Mouse (Mus musculus): ENCODE results near the gene Cox7a2l. TPM values are rescaled to one million over a fixed set of nuclear protein-coding genes. Genes with fewer than 3 reads are reported as not detected.

Gene Cox7a2l
- polyA plus RNA-seq, 1 experiment = 298 TPM

DNA sequence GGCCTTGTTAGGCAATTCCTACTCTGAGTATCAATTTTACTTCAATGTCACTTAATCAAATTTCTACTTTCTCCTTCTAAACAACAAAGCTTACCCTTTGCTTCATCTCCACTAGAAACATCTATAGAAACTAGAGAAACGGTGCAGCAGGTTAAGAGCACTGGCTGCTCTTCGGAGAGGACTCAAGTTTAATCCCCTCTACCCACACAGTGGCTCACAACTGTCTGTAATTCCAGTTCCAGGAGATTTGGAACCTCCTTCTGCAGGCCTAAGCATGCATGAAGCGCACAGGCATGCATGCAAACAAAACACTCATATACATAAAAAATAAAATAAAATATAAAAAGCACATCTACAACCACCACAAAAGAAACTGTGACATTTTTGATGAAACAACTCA, 5.0 kb downstream of the Cox7a2l start:
- H3K4me2 ChIP-seq (ENCODE audit: low read depth) = peak overlapping the region; percentile 100
- H3ac ChIP-seq (ENCODE audit: control insufficient read depth, insufficient read length) = no peak overlapping the region
- peaks cover 68% of the 10 kb centered on the region for H3K79me2 ChIP-seq (ENCODE audit: control insufficient read depth, insufficient read depth)
- H3K27me3 ChIP-seq (ENCODE audit: control insufficient read depth, insufficient read depth, insufficient read length) = no peaks in the 10 kb centered on the region
- peak overlapping the region; percentile 97 for H3K4me3 ChIP-seq
- no peaks in the 10 kb centered on the region for H3K36me3 ChIP-seq (ENCODE audit: control insufficient read depth, insufficient read depth)
- TF ChIP-seq TCF12 (IDR thresholded peaks at IDR 0.05; ENCODE audit: insufficient read depth, poor library complexity, severe bottlenecking) (no peak), MYOG (IDR thresholded peaks at IDR 0.05; ENCODE audit: control insufficient read depth in 1 of 3, insufficient read depth in 1 of 3, insufficient read length in 2 of 3, low read depth in 2 of 3) (no peak), USF1 (IDR thresholded peaks at IDR 0.05; ENCODE audit: low read depth) (no peak)

DNA sequence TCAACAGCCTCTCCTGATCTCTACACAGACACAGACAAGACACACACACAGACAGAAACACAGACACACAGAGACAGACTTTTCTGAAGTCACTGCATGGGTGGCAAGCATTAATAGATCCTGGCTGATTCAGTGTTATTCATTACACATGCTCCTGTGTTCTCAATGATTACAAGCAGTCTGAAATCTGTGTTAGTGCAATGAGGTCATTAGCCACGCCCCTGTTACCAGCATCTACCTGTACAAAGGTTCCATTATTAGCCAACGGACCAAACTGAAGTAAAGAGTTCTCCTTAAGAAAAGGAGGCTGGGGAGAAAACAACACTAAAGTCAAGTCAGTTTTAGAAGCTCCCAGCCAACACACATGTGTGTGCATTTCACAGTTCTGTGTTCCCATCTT, 13.4 kb downstream of the Cox7a2l start:
- Histone ChIP-seq H3K4me3 (no peak overlapping the region), H3ac (ENCODE audit: control insufficient read depth, insufficient read length) (no peak overlapping the region), H3K27me3 (ENCODE audit: control insufficient read depth, insufficient read depth, insufficient read length) (no peaks in the 10 kb centered on the region), H3K4me2 (ENCODE audit: low read depth) (no peak overlapping the region), H3K79me2 (ENCODE audit: control insufficient read depth, insufficient read depth) (peaks cover 40% of the 10 kb centered on the region), H3K36me3 (ENCODE audit: control insufficient read depth, insufficient read depth) (peaks cover 20% of the 10 kb centered on the region)
- TF ChIP-seq POLR2AphosphoS2 (IDR thresholded peaks at IDR 0.05; ENCODE audit: insufficient read length, low read depth) (no peak), TCF3 (IDR thresholded peaks at IDR 0.05; ENCODE audit: insufficient read length, low read depth) (no peak), TCF12 (IDR thresholded peaks at IDR 0.05; ENCODE audit: insufficient read depth, poor library complexity, severe bottlenecking) (no peak), SRF (IDR thresholded peaks at IDR 0.05; ENCODE audit: control insufficient read depth, insufficient read length, low read depth) (no peak), REST (IDR thresholded peaks at IDR 0.05; ENCODE audit: insufficient read depth, insufficient read length) (no peak), CEBPB (IDR thresholded peaks at IDR 0.05; ENCODE audit: insufficient read depth, poor library complexity, severe bottlenecking) (no peak), POLR2A (IDR thresholded peaks at IDR 0.05; ENCODE audit: insufficient read length, low read depth) (no peak), MYOD1 (IDR thresholded peaks at IDR 0.05; ENCODE audit: control insufficient read depth in 1 of 3, insufficient read length in 2 of 3, low read depth in 2 of 3) (no peak), MAX (IDR thresholded peaks at IDR 0.05; ENCODE audit: low read depth) (no peak), MYOG (IDR thresholded peaks at IDR 0.05; ENCODE audit: control insufficient read depth in 1 of 3, insufficient read depth in 1 of 3, insufficient read length in 2 of 3, low read depth in 2 of 3) (no peak), E2F4 (IDR thresholded peaks at IDR 0.05; ENCODE audit: insufficient read depth) (no peak), USF1 (IDR thresholded peaks at IDR 0.05; ENCODE audit: low read depth) (no peak)

DNA sequence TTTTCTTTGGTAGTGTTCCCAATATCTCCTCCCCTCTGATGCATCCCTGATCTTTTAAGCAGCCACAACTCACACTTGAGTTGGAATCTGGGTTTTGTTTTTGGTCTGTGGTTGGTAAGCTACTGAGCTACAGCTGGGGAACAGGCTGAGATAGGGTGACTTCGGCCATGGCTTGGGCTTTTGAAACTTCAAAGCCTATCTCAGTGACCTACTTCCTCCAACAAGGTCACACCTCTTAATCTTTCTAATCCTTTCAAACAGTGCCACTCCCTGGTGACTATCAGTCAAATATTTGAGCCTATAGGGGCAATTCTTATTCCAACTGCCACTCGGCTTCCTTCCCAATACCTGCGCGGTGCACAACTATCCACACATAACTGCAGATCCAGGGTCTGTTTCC, 17.4 kb downstream of the Cox7a2l start:
- no peak overlapping the region for H3K4me2 ChIP-seq (ENCODE audit: low read depth)
- no peak overlapping the region for H3ac ChIP-seq (ENCODE audit: control insufficient read depth, insufficient read length)
- H3K4me3 ChIP-seq = no peak overlapping the region
- no peak for TF ChIP-seq CEBPB (IDR thresholded peaks at IDR 0.05; ENCODE audit: insufficient read depth, poor library complexity, severe bottlenecking)
- TF ChIP-seq USF1 (IDR thresholded peaks at IDR 0.05; ENCODE audit: low read depth) = no peak
- no peak for TF ChIP-seq MYOD1 (IDR thresholded peaks at IDR 0.05; ENCODE audit: control insufficient read depth in 1 of 3, insufficient read length in 2 of 3, low read depth in 2 of 3)
- no peaks in the 10 kb centered on the region for H3K27me3 ChIP-seq (ENCODE audit: control insufficient read depth, insufficient read depth, insufficient read length)
- peaks cover 2% of the 10 kb centered on the region for H3K79me2 ChIP-seq (ENCODE audit: control insufficient read depth, insufficient read depth)
- peaks cover 28% of the 10 kb centered on the region for H3K36me3 ChIP-seq (ENCODE audit: control insufficient read depth, insufficient read depth)

DNA sequence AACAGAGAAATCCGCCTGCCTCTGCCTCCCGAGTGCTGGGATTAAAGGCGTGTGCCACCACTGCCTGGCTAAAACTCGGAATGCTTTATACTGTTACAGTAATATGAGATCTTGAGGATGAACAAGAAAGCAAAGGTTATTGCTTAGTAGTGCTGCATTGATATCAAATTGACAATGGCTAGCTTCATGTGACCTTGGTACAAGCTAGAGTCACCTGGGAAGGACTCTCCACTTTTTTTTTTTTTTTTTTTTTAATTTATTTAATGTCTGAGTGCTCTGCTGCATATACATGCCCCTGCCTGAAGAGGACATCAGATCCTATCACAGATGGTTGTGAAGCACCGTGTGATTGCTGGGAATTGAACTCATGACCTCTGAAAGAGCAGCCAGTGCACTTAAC, 18.2 kb downstream of the Cox7a2l start:
- peaks cover 28% of the 10 kb centered on the region for H3K36me3 ChIP-seq (ENCODE audit: control insufficient read depth, insufficient read depth)
- H3K79me2 ChIP-seq (ENCODE audit: control insufficient read depth, insufficient read depth) = no peaks in the 10 kb centered on the region
- TF ChIP-seq TCF12 (IDR thresholded peaks at IDR 0.05; ENCODE audit: insufficient read depth, poor library complexity, severe bottlenecking) (no peak), MYOD1 (IDR thresholded peaks at IDR 0.05; ENCODE audit: control insufficient read depth in 1 of 3, insufficient read length in 2 of 3, low read depth in 2 of 3) (no peak), MAX (IDR thresholded peaks at IDR 0.05; ENCODE audit: low read depth) (no peak)
- no peak overlapping the region for H3K4me2 ChIP-seq (ENCODE audit: low read depth)
- no peaks in the 10 kb centered on the region for H3K27me3 ChIP-seq (ENCODE audit: control insufficient read depth, insufficient read depth, insufficient read length)
- no peak overlapping the region for H3K4me3 ChIP-seq
- H3ac ChIP-seq (ENCODE audit: control insufficient read depth, insufficient read length) = no peak overlapping the region

DNA sequence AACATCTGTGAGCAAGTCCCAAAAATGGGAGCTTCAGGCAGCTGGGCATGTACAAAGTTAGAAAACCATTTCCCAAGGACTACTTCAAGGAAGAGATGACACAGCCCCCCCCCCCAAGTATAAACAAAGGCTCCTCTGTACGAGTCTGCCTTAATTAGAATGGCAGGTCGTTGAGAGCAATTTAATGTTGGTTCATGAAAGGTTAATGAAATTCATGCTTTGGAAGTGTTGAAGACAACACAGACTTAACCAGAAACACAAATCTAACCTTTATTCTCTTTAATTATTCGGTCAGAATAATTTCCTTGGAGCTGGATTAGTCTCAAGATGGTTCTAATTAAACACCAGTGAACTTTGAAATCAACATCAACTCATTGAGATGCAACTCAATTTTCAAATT, 29.4 kb downstream of the Cox7a2l start:
- Histone ChIP-seq H3ac (ENCODE audit: control insufficient read depth, insufficient read length) (no peak overlapping the region), H3K79me2 (ENCODE audit: control insufficient read depth, insufficient read depth) (no peaks in the 10 kb centered on the region), H3K27me3 (ENCODE audit: control insufficient read depth, insufficient read depth, insufficient read length) (no peaks in the 10 kb centered on the region), H3K4me3 (no peak overlapping the region), H3K4me2 (ENCODE audit: low read depth) (no peak overlapping the region), H3K36me3 (ENCODE audit: control insufficient read depth, insufficient read depth) (no peaks in the 10 kb centered on the region)
- no peak for TF ChIP-seq MAX (IDR thresholded peaks at IDR 0.05; ENCODE audit: low read depth)
- TF ChIP-seq SRF (IDR thresholded peaks at IDR 0.05; ENCODE audit: control insufficient read depth, insufficient read length, low read depth) = no peak
- TF ChIP-seq POLR2AphosphoS2 (IDR thresholded peaks at IDR 0.05; ENCODE audit: insufficient read length, low read depth) = no peak
- TF ChIP-seq CEBPB (IDR thresholded peaks at IDR 0.05; ENCODE audit: insufficient read depth, poor library complexity, severe bottlenecking) = no peak
- no peak for TF ChIP-seq MYOD1 (IDR thresholded peaks at IDR 0.05; ENCODE audit: control insufficient read depth in 1 of 3, insufficient read length in 2 of 3, low read depth in 2 of 3)
- TF ChIP-seq POLR2A (IDR thresholded peaks at IDR 0.05; ENCODE audit: insufficient read length, low read depth) = no peak
- TF ChIP-seq MYOG (IDR thresholded peaks at IDR 0.05; ENCODE audit: control insufficient read depth in 1 of 3, insufficient read depth in 1 of 3, insufficient read length in 2 of 3, low read depth in 2 of 3) = no peak
- no peak for TF ChIP-seq E2F4 (IDR thresholded peaks at IDR 0.05; ENCODE audit: insufficient read depth)
- no peak for TF ChIP-seq REST (IDR thresholded peaks at IDR 0.05; ENCODE audit: insufficient read depth, insufficient read length)
- no peak for TF ChIP-seq TCF3 (IDR thresholded peaks at IDR 0.05; ENCODE audit: insufficient read length, low read depth)
- TF ChIP-seq USF1 (IDR thresholded peaks at IDR 0.05; ENCODE audit: low read depth) = no peak
- TF ChIP-seq TCF12 (IDR thresholded peaks at IDR 0.05; ENCODE audit: insufficient read depth, poor library complexity, severe bottlenecking) = no peak
